ENCODE assay signal across 19 mouse cellular contexts in the genomic region with DNA sequence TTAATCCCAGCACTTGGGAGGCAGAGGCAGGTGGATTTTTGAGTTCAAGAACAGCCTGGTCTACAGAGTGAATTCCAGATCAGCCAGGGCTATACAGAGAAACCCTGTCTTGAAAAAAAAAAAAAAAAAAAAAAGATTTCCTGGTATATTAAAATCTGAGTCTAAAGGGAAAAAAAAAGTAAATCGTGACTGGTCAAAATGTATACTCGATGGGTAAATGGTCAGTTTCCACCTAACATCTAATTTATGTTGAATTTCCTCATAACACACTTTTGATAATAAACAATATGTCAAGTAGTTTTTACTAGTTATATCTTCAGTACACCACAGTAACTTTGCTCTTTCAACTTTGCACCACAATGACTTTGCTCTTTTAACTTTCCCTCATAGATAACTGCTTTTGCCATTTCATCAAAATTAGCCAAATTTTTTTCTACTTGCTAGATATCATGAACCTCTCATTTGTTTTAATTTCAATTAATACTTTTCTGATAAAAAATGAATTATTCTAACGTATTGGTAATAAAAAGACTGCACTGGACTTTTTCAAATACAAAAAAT.
"Had no signal": no experiment of that assay in that cellular context is flagged by ENCODE, and none has a peak within 500 bp of the region (broad histone marks: within the 10 kb centered on the region; RNA-seq: fewer than 3 reads in every experiment).

No protein-coding gene starts in this region.

- H3K9me3 ChIP-seq: lung, embryonic 15.5 days; midbrain, embryonic 10.5 days; midbrain, embryonic 12.5 days; neural tube, embryonic 12.5 days; stomach, embryonic 15.5 days had no signal

- H3K4me1 ChIP-seq: lung, embryonic 15.5 days; midbrain, embryonic 10.5 days; midbrain, embryonic 12.5 days; neural tube, embryonic 12.5 days; stomach, embryonic 15.5 days had no signal

- H3K36me3 ChIP-seq: lung, embryonic 15.5 days; midbrain, embryonic 10.5 days; midbrain, embryonic 12.5 days; neural tube, embryonic 12.5 days; stomach, embryonic 15.5 days had no signal

- H3K4me3 ChIP-seq: lung, embryonic 15.5 days; midbrain, embryonic 10.5 days; midbrain, embryonic 12.5 days; myocyte; neural tube, embryonic 12.5 days; stomach, embryonic 15.5 days had no signal

- H3K27ac ChIP-seq: lung, embryonic 15.5 days; macrophage; midbrain, embryonic 10.5 days; midbrain, embryonic 12.5 days; neural tube, embryonic 12.5 days; stomach, embryonic 15.5 days; stomach, postnatal 0 days had no signal

- H3K9ac ChIP-seq: liver, postnatal 0 days; lung, embryonic 15.5 days; midbrain, embryonic 12.5 days; neural tube, embryonic 12.5 days; stomach, embryonic 15.5 days had no signal

- ATAC-seq: liver, postnatal 0 days; lung, postnatal 0 days; midbrain, embryonic 16.5 days had no signal

- H3K27me3 ChIP-seq: lung, embryonic 15.5 days; midbrain, embryonic 12.5 days; neural tube, embryonic 12.5 days; stomach, embryonic 15.5 days had no signal

- DNase-seq: liver, postnatal 0 days; lung, adult 2 months; lung, postnatal 14 days; lung, postnatal 36 days; midbrain, embryonic 14.5 days; right cerebral cortex, postnatal 14 days; thymus, adult 18-20 months; thymus, postnatal 14 days; thymus, postnatal 36 days had no signal
